Mouse (Mus musculus) granulocyte monocyte progenitor cell, adult 5-6 weeks (primary cell): Measurements from ENCODE around the gene Phf5a. TPM values are rescaled to one million over a fixed set of nuclear protein-coding genes. Genes with fewer than 3 reads are reported as not detected.

Experiments used
- ATAC-seq: replicated peaks from 2 replicates; pipeline ENCODE4 v1.8.0; 2016; ENCODE audit warnings: mild to moderate bottlenecking, moderate TSS enrichment, inconsistent platforms; ENCODE audit not compliant: poor library complexity, severe bottlenecking
- total RNA-seq, 2 experiments: library from RNA; stranded (forward) in 1 of 2; stranded (reverse) in 1 of 2; fragments of 200-712, 200-1000 nt in 1 of 2; fragments of >200 nt in 1 of 2; fragmentation: Nextera tagmentation in 1 of 2; gene quantifications; 2 replicates each; pipeline ENCODE4 v1.2.3; 2014 to 2017

The Phf5a gene
- total RNA-seq, 2 experiments from 2014 or later: 107 to 148 TPM

DNA sequence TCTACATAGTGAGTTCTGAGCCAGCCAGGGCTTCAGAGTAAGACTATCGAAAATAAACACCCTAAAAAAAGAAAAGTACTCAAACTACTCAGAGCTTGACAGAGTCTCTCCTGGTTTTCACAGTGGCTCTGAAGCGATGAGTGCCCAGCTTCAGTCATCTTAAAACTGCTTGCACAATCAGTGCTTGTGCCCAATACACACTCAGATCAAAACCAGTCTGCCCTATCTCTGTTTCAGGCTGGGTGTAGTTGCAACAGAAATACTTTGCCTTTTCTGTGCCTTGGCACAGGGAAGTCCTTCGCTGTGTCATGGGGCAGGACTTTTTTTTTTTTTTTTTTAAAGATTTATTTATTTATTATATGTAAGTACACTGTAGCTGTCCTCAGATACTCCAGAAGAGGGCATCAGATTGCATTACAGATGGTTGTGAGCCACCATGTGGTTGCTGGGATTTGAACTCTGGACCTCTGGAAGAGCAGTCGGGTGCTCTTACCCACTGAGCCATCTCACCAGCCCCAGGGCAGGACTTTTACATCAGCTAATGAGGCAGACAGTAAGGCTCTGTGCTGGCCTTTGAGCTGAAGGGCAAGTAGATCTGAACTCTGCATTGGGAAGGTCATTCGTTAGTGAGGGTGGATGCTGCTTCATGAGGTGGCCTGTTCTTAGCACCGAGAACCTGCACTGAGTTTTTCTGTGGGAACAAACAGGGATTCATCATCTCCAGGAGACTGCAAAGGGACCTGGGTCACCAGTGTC, 15.3 kb upstream of the Phf5a start:
- peak; percentile 33; the same call in 1 of the 2 replicates for ATAC-seq

DNA sequence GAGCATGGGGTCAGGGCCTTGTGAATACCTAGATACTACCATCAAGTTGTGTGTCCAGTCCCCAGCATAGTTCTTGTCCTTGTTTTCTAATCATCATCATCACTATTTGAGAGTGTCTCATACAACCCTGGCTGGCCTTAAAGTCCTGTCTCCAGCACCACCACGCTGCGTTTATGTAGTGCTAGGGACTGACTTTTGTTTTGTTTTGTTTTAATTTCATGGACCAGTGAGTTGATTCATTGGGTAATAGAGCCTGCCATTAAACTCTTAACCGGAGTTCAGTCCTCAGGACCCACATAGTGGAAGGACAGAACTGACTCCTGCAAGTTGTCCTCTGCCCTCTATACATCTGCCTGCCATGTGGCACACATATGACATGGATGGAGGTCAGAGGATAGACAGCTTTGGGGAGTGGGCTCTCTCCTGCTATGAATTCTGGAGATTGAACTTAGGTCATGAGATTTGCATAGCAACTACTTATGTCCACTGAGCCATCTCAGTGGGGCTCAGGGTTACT, 13.8 kb upstream of the Phf5a start:
- ATAC-seq: no peak

DNA sequence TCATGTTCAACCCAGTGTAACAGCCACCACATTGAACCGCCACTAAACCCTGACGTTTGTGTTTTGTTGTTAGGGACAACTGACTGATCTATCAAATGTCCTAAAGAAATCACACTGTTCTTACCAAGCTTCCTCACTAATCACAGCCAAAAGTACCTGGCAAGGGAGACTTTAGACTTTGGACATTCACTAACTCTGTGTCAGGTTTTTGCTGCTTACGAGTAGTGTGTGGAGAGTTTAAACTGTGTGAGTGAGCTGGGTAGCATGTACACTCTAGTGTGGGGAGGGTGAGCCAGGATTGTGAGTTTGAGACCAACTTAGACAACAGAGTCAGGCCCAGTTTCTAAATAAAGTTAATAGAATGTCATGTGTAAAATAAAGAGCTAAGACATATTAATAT, 10.6 kb upstream of the Phf5a start:
- no peak for ATAC-seq

DNA sequence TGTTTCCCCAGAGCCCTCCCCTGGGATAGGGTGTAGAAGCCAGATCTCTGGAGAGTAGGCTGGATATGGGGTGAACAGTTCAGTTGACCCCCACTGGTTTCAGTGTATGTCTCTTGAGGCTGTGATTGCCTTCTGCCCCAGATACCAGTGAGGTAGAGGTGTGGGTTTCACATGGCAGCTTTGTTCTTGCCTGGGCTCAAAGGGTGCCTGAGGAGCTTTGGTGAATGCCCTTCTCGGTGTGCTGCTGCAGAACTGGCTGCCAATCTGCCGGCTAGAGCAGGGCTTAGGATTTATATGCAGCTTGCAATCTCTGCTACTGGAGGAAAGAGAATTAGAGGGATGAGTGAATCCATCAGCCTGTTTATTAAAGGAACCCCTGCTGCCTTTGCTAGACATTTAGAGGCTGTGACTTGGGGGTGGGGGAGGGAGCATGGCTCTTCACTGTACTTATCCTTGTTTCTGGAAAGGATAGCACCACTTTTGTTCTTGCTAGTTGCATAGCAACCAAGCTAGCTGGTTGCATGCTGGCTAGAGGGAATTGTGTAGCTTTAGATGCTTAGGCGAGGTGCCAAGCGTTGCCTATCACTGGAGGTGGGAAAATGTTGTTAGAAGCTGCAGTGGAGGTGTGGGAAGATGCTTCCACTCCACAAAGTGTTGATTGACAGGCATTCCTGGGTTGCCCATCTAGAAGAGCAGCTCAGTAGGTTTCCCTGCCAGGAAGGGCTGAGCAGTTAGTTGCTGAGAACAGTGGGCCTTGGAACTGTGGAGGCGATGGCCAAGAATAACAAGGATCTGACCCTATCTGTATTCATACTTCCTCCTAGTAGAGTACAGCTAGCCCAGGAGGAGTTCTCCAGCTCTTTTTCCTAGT, 8.1 kb upstream of the Phf5a start:
- ATAC-seq: no peak

DNA sequence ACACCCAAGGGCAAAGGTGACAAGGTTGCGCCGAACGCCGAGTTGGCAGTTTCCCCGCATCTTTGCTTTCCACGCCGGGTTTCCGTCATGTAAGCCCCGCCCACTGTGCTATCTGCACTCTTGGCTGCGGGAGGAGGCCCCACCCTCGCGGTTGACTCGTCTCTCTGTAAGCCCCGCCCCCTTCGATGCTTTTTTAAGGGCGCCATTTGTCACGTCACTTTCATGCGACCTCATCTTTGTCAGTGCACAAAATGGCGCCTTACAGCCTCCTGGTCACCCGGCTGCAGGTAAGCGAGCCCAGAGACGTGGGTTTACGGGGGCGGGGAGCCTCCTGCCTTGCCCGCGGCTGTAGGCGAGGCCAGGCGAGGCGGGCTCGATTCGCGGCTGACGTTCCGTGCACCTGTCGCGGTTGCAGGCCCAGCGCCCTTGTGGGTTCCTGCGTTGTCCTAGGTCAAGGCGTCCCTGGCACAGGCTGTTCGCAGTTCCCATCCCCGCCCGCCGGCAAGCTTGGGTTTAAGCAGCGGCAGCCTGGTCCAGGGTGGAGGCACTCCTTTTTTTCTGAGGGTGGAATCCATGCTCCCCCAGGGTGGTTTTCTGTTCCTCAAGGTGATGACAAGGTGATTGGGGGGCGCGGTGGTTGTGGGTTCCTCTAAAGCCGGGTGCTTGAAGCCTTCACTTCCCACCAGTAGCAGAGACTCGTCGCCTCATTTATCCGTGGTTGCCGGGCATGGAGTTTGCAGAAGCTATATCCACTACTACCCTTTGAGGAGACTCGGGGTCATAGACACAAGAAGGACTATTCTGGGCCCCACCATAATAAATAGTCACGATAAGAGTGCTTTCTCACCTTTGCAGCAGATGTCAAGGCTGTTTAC, 788 bp upstream of the Phf5a start, which contains the start of gene Aco2:
Gene Aco2, plus strand, starts transcription at position 48 of the 875 bp plus-strand sequence.
- ATAC-seq: peak; percentile 90

DNA sequence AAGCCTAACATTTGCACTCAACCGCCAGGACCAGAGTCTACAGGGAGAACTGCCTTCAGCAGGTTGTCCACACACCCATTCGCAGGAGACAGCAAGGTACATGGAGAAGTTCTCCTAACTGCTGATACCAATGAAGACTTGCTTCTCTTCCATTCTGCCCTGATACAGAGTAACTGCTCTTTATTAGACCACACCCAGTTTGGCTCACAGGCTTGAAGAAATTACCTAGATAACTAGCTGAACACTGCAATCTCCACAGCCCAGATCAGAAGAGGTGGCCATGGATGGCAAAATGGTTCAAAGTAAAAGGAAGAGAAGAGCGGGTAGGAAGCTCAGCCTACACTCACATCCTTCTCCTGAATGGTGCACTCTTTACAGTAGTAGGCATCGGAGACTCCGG, 1.7 kb downstream of the Phf5a start:
- no peak for ATAC-seq

DNA sequence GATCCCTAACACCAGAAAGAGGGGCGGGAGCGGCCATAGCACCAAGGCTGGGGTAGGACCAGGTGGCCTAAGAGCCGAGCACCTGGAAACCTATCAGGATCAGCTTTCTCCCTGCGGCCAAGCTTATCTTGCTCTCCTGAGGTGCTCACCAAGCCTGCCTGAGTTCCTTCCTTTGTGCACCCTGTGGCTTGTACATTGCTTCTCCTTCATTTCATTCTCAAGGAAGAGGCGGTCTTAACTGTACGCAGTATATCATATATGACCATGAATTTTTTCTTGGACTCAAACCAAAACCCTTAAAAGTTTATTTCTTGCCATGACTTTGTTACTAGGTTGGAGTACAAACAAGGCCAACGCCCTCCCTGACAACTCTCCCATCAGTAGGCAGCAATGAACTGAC, 7.5 kb downstream of the Phf5a start:
- no peak for ATAC-seq

DNA sequence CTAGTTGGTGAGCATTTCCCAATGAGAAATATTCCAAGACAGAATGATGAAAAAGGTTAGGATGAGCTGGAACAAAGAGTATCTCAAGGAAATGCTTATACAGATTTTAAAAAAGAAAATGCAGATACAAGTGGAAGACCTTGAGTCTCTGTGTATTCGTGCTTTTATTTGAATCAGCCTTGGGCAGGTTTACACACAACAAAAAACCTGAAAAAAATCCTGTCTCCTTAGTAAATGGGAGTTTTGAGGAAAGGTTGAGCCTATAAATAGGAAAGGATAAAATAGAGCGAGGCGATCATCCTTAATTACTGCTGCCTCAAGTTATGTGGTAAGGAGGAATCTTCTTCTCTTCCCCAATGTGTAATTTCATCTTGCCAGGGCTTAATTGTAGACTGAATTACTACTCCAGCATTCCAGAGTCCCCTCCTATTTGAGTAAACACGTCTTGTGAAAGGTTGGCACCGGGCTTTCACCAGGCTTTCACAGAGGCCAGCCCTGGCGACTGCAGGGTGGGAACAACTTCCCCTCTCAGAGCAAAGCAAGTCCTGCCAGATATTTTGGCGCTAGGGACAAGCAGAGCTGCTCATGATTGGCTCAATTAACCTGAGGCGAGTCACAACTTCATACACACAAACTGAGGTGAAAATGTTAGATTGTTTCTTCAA, 11.1 kb downstream of the Phf5a start:
- peak; percentile 13 for ATAC-seq

DNA sequence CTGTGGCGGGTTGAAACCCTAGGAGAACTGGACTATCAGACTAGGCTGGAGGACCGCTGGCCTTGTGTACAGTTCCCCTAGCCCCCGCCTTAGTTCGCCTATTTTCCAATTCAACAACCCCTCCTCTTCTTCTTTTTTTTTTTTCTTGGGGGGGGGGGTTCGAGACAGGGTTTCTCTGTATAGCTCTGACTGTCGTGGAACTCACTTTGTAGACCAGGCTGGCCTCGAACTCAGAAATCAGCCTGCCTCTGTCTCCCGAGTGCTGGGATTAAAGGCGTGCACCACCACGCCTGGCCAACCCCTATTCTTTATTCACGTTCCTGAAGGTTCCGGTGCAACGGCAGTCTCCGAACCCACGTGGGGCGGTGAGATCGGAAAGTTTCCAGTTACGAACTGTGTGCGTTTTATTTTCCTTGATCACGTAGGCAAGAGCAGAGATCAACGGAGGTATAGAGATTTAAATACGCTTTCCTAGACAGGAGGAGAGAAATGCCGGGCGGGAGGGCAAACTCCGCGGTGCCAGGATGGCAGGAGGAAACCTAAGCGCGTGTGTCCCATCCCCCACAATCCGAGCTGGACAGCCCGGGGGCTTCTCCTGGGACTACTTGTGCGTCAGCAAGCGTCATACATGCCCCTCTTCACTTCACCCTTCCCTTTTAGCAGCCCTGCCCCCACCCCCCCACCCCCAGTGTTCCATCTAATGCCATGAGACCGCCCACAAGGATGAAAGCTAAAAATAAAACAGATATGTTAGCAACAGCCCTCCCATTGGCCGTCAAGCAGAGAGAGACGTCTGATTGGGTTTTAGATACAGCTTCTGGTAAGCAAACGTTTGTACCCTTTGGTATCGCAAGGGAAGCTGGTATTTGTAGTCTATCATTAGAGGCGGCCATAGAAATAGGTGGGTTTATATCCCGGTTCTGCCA, 12.1 kb downstream of the Phf5a start:
- ATAC-seq: peak; percentile 49

DNA sequence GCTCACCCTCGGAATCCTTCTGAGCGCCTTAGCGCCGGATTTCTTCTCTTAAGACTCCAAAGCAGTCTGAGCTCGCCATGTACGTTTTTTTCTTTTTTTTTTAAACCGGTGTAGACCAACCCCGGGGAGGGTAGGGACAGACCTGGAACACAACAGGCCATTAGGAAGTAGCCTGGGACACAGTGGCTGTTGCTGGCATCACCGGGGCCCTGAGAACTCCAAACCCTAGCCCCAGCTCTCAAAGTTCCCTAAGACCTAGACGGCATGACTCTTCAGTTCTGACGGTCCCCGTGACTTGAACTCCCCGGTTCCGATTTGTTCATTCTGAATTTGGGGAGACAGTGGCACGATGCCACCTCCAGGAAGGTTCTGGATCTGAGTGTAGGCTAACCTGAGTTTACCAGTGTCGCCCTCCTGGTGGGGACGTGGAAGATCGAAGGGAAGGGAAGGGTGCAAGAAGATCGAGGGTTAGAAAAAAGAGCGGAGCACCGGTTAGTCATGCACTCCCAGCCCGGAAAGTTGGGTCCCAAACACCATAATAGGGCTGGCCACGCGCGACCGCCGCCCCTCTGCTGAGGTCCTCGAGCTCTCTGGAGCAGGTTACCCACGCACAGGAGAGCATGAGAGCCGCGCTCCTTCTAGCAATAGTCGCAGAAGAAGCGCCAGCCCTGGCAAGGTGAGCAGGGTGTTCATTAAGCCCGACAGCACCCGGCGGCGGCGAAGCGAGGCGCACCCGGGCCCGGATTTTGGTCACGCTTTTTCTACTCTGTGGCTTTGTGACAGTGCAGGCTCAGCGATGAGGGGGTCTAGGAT, 13.0 kb downstream of the Phf5a start, which contains the start of gene Tob2:
Gene Tob2, minus strand, starts transcription at position 280 of the 813 bp plus-strand sequence.
- ATAC-seq: peak; percentile 16; the same call in 1 of the 2 replicates

DNA sequence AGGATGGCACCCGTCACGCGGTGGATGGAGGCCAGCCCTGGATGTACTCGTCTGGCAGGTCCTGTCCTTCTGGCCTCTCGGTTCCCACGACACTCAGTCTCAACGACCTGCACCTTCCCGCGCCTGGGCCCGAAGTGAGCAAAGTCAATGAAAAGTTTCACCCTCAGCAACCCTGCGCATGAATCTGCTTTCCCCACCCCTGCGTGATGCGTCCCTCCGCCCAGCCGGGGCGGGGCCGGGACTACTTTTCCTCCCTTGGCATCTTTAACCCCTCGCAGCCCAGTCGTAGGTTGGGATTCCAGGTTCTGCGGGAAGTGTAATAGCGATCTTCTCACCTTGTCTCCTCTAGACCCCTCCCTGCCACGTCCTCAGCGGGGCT, 13.6 kb downstream of the Phf5a start:
- peak; percentile 45 for ATAC-seq

DNA sequence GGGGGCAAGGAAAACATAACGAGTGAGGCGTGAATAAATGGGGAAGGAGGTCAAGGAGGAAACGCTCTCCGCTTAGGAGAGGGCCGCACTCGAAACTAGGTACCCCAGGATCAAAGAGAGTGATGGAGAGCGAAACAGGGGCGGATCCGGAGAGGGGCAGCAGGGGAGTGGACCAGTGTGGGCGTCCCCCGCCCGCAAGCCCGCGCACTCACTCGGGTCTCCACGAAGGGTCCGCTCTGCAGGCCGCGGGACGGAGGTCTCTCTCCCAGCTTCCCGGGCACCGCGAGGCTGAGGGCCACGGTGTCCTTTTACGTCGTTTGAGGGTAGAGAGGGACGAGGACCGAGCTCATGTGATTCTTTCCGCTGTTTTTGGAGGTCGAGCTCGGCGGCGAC, 14.0 kb downstream of the Phf5a start:
- ATAC-seq: peak; percentile 3; the same call in 1 of the 2 replicates

DNA sequence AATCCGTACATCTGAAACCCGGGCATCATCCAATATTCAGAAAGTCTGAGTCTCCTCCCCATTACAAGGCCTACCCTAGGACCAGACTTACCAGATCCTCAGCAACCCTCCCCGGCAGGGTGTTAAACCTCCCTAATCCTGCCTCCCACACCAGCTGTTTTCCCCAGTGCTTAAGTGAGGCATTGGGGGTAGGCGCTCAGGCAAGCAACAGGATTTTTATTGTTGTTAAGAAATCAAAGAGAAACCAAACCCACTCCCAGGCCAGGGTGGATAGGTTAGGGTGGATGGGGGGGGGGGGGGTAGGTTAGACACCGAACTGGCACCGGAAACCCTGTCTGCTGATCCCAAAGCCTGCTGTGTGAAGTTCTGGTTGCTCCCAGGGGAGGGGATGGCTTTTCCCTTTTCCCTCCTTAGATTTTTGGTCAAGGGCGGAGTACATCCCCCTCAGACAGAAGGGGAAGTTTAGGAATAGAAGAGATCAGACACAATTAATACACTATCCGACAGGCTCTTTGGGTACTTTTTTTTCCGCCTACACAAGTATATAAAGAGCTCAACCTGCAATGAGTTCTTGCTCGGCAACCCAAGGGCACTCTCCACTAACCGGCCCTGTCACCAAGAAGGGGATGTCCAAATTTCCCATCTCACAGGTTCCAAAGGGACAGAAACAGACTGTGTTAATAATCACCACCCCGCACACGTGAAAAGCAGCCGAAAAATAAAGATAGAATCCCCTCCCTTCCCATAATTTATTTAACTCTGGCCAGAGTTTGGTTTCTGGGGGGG, 14.6 kb downstream of the Phf5a start:
- no peak for ATAC-seq

DNA sequence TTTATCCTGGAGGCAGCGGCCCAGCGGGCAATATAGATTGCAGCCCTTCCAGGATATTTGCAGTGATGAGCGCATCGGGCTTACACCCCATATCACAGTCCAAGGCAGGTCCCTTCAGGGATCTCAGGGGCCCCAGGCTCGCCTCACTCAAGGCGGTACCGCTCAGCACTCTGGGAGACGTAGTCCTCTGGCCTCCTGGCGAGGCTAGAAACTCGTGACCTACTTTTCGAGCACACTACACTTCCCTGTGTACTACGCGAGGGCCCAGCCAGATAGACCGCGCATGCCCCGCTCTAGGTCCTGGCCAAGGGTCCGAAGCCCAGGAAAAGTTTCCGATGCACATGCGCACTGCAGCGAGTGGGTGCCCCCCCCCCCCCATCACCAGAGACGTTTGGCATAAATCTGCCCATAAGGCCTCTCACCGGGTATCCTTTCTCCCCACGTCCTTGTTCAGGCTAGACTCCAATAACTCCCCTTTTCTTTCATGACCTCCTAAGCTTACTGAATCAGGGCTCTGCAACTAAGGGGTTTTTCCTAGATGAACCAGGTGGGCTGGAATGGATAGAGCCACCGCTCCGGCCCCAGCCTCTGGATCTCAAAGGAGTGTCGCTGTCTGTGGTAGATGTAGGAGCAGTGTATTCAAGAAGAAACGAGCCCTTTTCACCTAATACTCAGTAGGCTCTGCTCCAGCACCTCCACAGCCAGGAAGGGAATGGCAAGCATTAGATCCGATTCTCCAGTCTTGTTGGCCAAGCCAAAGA, 15.5 kb downstream of the Phf5a start:
- peak; percentile 42 for ATAC-seq

DNA sequence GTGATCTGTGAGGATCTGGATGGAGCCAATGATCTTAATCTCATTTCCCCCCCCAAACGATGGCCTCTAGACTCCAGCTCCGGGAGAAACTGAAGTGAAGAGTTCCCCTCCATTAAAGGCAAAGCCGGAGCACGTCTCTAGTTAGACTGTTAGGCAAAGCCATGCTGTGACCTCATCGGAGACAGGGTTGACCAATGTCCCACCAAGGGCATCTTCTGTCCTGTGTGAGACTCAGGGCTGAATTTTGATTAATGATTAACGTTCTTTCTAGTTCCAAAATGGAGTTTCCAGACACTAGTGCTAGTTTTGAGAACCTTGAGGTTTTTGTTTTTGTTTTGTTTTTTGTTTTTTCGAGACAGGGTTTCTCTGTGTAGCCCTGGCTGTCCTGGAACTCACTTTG, 18.6 kb downstream of the Phf5a start:
- no peak for ATAC-seq

DNA sequence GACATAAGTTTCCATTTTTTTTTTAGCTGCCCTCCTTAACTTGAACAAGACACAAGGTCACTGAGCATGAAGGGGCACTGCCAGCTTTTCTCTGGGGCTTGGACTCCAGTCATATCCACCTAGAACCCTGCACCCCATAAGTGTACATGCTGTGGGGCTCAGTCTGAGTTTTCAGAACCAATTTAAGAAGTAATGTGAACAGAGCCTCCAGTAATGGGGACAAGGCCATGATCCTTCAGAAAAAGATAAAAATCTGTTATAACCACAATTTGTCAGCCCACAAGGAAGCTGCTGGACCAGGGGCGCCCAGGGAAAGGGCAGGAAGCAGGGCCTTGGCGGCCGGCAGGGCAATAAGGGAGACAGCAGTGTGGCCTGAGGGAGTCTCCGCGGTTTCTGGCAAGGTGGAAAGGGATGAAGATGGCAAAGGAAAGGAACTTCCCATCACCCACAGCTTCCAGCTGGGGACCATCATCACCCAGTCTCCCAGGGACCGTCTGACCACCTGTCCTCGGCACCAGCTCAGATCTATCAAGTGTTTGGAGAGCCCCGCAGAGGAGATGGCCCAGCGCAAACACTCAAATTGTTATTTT, 19.2 kb downstream of the Phf5a start:
- no peak for ATAC-seq
